Mouse (Mus musculus) adrenal gland, postnatal 36 days (tissue): ENCODE measurements at regions not wholly inside any gene's neighbourhood (a gene's known extent, or its start where the extent isn't known, plus 50 kb on each side); places are given as distances from the start of the nearest gene placed in this dataset.
A peak's percentile ranks its signal among the peaks of the same experiment; 100 is the strongest.

ENCODE experiments used
- DNase-seq, 2 experiments: peaks; one replicate each; pipeline ENCODE4 v3.0.0; 2021; ENCODE audit warnings: mixed read lengths in 1 of 2

DNA sequence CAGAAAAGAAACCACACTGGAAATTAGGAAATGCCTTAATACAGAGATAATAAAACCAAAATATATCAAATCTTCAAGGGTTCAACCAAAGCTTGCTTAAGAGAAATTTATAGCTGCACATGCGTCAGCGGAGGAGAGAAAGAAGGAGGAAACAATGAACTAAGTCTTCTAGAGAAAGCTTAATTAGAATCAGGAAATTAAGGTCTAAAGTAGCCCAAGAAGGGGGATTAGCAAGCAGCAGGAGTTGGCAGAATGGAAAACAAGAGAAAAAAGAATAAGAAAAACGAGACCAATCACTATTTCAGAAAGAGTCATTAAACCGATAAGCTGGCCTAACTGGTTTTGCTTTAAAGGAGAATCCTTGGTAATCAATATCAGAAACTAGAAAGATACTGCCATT is 119.4 kb upstream of the Irf2bp2 start:
- no peak for DNase-seq

DNA sequence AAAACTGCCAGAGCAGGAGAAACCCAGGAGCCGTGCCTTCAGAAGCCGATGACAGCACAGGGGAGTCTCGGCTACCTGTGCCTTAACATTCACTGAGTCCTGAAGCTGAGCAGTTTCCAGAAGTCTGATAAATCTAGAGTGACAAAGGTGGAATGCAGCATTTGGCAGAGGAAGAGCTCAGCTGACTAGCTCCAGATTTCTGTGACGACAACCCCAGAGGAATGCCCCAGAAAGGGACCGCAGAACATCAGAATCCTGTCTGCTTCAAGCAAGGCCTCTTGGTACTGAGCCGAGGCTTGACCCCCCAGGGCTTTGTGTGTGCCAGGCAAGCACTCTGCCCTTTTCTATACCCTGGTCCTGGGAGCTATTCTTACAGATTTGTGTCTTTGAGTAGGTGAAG is 119.0 kb upstream of the Irf2bp2 start:
- DNase-seq: peak; percentile 38 to 63

DNA sequence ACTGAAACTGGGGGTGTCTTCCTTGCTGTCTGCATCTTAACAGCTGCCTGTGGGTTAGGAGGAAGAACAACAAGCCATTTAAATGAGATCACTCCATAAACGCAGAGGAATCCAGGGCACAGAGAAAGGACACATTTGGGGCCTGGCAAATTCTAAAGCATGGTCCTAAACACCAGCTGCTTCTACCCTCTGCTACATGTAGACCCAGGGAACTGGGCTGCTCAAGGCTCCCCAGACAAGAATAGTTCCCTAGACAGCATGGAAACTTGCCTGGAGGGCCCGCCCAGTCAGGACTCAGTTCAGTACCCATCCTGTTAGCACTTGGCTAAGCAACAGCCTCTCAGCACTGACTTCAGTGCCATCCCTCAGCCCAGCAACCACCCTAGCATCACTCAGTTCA is 115.2 kb upstream of the Irf2bp2 start:
- no peak for DNase-seq

GRCm38 (mm10) chr8:126707300-126707902 is 113.6 kb upstream of the Irf2bp2 start:
- no peak for DNase-seq

DNA sequence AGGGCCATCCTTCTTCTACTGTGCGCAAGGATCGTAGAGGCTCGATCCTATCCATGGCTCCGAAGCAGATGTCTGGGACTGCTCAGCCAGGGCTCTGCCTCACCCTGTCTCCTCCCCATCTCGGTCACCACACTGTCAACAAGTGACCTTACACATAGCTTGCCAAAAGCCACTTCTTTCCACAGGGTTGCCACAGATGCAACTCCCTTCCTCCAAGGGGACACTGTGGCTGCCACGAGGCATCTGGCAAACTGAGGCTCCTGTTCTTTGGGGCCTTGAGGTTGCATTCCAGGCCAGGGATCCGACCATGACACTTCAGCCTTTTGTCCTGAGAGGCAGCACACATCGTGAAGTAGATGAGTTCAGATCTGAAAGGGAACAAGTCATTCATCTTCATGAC is 112.5 kb upstream of the Irf2bp2 start:
- peak in 1 of 2 experiments; percentile 24 for DNase-seq

DNA sequence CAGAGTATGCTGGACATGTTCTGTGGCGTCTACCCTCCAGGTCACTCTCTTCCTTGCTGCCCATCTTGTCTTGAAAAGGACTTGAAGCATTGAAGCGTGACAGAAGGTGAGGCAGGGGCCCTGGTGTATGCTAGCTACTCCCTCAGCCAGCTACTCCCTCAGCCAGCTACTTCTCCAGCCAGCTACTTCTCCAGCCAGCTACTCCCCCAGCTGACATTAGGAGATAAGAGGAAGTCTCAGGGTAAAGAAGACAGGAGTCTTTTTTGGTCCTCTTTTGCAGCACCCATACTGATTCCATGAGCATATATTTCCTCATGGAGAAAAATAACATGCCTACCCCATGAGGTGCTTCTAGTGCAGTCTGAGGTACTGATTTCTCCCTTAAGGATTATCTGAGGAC is 111.6 kb upstream of the Irf2bp2 start:
- DNase-seq: no peak

DNA sequence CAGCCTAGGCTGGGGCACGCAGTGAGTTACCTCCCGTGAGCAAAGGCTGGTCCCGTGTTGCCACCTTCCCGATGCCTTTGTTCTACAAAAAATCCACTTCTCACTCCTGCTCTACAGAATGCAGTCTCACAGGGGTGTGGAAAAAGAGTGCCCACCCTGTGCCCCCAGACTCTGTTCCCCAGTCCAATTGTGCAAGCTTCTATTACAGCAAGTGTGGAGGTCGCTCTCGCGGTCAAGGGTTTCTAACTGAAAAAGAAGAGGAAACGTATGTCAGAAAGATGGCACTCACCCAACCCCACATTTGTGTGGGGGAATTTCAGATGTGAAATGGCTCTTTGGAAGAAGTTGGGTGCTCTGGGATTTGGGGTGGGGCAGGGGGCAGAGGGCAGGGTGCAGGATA is 110.9 kb upstream of the Irf2bp2 start:
- no peak for DNase-seq

DNA sequence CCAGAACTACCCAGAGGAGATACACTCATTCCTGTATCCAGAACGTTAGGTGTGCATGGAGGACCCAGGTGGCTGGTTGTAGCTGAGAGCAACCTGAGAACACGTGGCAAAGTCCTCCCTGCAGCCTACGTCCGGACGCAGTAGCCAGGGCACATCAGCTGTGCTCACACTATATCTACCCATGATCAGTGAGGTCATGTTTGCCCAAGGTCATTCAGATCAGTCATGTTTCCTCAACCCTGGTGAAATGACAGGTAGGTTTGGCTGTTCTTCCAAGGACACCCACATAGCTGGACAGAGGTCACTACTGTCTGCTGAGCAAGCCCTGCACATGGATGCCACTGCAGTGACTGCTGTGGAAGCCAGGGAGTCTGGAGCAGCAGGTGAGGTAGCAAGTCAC is 109.8 kb upstream of the Irf2bp2 start:
- peak; percentile 32 to 41 for DNase-seq

GRCm38 (mm10) chr8:126702294-126702693 is 108.5 kb upstream of the Irf2bp2 start:
- peak in 1 of 2 experiments; percentile 42 for DNase-seq

- DNase-seq: no peak
Observed at GRCm38 (mm10) chr8:126699389-126699775, 105.6 kb upstream of the Irf2bp2 start.

DNA sequence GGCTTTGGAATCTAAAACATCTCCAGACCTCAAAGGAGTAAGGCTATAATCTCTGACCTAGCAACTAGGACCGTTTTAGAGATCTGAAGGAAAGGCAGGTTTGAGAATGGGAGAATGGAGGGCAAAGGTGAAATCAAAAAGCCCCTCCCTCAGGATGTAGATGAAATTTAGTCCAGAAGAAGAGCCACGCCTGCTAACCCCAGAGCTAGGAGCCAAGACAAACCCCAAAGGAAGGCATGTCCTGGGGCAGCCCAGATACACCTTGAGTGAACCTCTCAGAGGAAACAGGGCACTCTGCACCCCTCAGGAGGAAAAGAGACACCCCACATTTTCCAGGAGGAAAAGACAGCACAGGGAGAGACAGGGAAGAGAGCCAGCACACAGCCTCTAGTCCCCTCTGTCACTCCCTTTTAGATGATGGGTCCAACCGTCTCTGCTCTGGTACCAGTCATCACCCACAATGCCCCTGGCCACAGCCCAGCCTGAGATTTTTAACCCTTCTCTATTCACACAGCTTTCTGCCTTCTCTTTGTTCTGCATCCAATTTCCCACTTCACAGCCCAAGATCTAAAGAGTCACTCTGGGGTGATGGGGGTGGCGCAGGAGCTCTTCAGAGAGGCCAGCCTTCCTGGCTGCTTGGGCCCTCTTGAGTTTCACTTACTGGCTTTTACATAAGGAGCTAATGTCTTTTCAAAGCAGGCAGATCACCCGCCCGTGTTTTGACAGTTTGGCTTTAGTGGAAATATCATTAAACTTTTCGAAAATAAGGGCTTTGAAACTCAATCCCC is 105.0 kb upstream of the Irf2bp2 start:
- DNase-seq: no peak

DNA sequence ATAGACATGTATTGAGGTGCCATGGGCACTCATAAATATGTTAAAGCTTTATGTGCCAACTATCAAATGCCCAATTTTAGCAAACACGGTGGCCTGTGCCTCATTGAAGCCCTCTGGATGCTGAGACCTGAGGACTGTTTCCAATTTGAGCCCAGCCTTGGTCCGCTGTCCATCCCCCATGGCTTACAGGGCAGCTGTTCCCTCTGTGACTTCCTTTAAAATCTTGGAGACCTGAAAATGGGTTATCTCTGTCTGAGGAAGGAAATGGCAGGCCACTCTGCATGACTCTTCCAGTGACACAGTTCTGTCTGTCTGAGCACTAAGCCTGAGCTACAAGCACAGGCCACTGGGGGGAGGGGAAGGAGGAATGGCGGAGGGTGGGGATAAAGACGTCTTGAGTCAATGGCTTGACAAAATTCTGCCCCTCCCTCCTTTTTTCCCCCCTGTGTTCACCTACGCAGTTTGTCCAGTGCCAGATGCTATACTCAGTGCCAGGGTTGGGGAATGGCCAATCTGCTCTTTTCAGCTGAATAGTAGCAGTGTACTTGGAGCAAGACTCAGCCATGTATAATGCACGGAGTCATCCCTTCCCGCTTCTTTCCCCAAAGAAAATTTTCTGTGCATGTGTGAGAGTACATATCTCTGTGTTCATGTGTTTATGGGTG is 102.7 kb upstream of the Irf2bp2 start:
- DNase-seq: no peak

GRCm38 (mm10) chr8:126694370-126694769 is 100.6 kb upstream of the Irf2bp2 start:
- no peak for DNase-seq

DNA sequence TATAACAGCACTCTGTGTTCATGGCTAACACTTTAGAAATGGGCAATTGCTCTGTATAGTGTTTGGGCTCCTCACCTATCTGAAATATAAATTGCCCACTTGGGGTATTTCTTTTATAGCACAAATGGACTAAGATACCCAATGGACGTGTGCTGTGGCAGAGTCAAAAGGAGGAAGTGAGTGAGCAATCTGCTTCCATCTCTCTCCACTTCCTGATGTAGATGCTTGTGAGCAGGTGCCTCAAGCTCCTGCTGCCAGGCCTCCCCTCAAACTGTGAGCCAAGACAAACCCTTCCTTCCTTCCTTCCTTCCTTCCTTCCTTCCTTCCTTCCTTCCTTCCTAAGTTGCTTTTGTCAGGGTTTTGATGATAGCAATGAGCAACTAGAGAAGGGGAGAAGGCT is 99.9 kb upstream of the Irf2bp2 start:
- DNase-seq: no peak

DNA sequence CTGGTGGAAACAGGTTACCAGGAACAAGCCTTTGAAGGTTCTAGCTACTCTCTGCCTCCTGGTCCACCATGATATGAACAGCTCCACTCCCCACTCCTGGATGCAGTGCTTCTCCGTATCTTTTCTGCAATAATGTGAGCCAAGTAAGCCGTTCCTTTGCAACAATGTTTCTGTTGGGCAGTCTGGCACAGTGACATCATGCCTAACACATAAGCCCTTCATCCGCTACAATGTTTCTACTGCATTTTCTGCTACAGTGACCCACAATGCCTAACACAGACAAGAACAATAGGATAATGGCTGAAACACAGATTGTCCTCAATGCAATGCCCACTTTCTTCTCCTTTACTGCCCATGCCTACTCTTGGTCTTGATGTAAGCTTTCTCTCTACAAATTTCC is 98.9 kb upstream of the Irf2bp2 start:
- DNase-seq: no peak

DNA sequence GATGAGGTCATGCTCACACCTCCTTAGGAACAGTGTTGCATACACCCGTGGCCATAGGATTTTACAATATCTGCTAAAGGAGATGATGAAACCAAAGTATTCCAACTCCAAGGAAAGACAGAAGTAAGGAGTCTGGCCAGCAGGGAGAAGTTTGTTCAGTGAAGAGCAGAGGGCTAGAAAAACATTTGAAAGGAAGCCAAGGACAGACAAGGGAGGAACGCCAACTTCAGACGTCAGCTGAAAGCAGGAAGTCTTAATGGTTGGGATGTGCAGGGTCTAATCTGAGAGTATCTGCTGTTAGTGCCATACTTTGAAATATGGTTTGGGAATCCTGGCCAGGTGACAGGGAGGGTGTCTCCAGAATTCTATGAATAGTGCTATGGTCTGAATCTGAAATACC is 98.5 kb upstream of the Irf2bp2 start:
- DNase-seq: peak; percentile 67 to 70

- DNase-seq: no peak
Observed at GRCm38 (mm10) chr8:126688450-126688849, 94.7 kb upstream of the Irf2bp2 start.

DNA sequence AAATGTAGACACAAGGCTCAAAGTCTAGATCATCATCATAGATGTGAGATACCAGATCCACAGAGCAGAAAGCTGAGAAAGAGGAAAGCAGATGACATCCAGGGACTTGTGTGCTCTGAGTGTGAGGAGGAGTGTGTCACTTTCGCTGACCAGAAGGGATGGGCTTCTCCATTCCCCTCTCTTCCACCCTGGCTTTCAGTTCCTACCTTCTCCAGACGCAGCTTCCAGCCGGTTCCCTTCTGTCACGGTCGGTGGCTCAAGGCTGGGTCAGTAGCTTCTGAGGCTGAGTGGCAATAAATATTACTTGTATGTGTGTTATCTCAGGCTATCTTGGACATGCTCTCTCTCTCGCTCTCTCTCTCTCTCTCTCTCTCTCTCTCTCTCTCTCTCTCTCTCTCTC is 94.2 kb upstream of the Irf2bp2 start:
- peak in 1 of 2 experiments; percentile 40 for DNase-seq

GRCm38 (mm10) chr8:126686827-126687226 is 93.0 kb upstream of the Irf2bp2 start:
- DNase-seq: peak; percentile 62 to 69

DNA sequence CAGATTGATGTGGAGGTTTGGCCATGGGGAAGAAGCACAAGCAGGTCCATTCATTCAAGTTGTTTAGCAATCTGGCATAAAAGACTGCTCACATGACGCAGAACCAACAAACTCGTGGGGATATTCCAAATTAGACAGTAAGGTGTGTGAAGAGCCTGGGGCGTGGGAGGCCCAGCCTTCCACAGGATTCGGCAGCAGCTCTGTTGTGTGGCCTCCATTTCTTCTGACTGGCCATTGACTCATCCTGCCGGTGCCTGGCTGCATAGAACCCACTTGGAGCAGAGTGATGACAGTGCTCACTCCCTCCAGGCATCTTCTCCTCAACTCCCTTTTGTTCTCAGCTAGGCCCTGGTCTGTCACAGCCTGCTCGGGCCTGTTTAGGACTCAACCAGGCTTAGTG is 91.6 kb upstream of the Irf2bp2 start:
- DNase-seq: peak; percentile 27 to 44

DNA sequence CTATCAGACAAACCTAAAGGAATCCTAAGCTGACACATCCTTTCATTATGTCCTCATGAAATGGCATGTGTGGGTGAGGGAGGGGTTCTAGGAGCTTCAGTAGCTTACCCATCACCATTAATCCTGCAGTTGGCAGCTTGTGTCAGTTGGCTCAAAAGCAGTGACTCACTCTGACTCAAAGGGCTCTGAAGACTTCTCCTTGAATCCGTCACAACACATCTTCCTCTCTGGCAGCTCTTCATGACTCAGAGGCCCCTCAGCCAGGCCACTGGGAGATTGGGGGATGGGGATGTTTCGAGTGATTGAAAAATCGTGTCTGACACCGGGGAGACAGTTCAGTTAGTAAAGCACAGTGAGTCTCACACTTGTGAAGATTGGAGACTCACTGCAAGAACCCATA is 90.2 kb upstream of the Irf2bp2 start:
- peak; percentile 86 to 88 for DNase-seq

- no peak for DNase-seq
Observed at GRCm38 (mm10) chr8:126683555-126683947, 89.8 kb upstream of the Irf2bp2 start.

DNA sequence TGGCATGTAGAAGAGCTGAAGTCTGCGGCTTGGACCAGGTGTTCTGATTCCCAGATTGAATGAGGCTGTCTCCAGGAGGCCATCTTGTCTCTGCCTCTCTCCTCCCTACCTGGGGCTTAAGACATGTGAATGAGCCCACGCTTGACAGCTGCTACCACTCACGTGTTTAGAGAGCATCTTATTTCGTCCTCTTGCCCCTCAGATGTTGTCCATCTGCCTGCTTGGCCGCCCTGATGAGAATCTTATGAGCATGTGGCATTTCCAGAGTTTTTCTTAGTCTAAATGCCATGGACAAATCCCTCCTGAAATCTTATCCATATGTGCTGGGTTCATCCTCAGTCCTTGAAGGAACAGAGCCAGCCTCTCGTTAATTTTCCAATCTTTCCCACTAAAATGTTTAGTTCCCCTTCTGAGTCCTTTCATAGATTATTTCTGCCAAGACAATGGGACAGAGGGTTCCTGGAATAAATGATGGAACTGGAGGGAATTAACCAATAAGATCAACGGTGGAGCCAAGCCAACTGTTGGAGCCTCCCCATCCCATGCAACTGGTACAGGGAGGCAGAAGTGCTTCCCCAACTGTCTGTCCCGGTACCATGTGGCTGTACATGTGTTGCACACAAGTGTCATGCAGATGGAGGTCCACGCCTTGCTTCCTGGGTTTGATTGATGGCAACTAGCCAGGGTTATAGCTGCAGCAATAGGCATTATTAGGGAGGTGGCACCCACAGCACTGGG is 89.2 kb upstream of the Irf2bp2 start:
- DNase-seq: no peak
